Mouse (Mus musculus): ENCODE measurements at regions not wholly inside any gene's neighbourhood (a gene's known extent, or its start where the extent isn't known, plus 50 kb on each side); places are given as distances from the start of the nearest gene placed in this dataset.
"Not testable (repeated sequence)": the region's sequence is repeated elsewhere in the genome, so short reads cannot be mapped to it uniquely, and the experiment has no call there.

GRCm38 (mm10) chr8:96128329-96128728 lies 240.0 kb upstream of the Got2 start:
- DNase-seq: no peak
- TF ChIP-seq CTCF (conservative IDR thresholded peaks at IDR 0.05; ENCODE audit: insufficient read depth, insufficient read length, low read depth, low read length) (no peak), POLR2A (IDR thresholded peaks at IDR 0.05; ENCODE audit: low read depth, low read length) (no peak)
- WGBS: 74% methylated on average over 2 of the region's 2 CpGs

GRCm38 (mm10) chr8:96100817-96101216 lies 212.5 kb upstream of the Got2 start:
- Histone ChIP-seq H3K27ac (ENCODE audit: insufficient read depth, low read depth, low read length) (no peak overlapping the region), H3K27me3 (replicated peaks; ENCODE audit: control insufficient read depth, insufficient read depth, low read length) (no peaks in the 10 kb centered on the region; the same call in 1 of the 2 replicates), H3K4me3 (ENCODE audit: insufficient read depth, low read depth, low read length) (no peak overlapping the region), H3K36me3 (ENCODE audit: control insufficient read depth, insufficient read depth, low read length) (no peaks in the 10 kb centered on the region), H3K4me1 (ENCODE audit: control insufficient read depth, insufficient read depth, low read length) (no peaks in the 10 kb centered on the region)
- no peak for TF ChIP-seq POLR2A (IDR thresholded peaks at IDR 0.05; ENCODE audit: low read depth, low read length)
- WGBS: 82% methylated on average over 5 of the region's 5 CpGs
- DNase-seq: no peak

More at GRCm38 (mm10) chr8:96128329-96128728, 240.0 kb upstream of the Got2 start:
- Histone ChIP-seq H3K36me3 (ENCODE audit: control insufficient read depth, insufficient read depth, low read length) (no peaks in the 10 kb centered on the region), H3K4me1 (ENCODE audit: control insufficient read depth, insufficient read depth, low read length) (no peaks in the 10 kb centered on the region), H3K4me3 (ENCODE audit: insufficient read depth, low read depth, low read length) (no peak overlapping the region), H3K27ac (ENCODE audit: insufficient read depth, low read depth, low read length) (no peak overlapping the region), H3K27me3 (replicated peaks; ENCODE audit: control insufficient read depth, insufficient read depth, low read length) (no peaks in the 10 kb centered on the region)

- TF ChIP-seq CTCF (conservative IDR thresholded peaks at IDR 0.05; ENCODE audit: insufficient read depth, insufficient read length, low read depth, low read length) (no peak), POLR2A (IDR thresholded peaks at IDR 0.05; ENCODE audit: low read depth, low read length) (no peak)
- WGBS: 69% methylated on average over 3 of the region's 3 CpGs
- DNase-seq: peak; percentile 55
- Histone ChIP-seq H3K4me3 (ENCODE audit: insufficient read depth, low read depth, low read length) (no peak overlapping the region), H3K27me3 (replicated peaks; ENCODE audit: control insufficient read depth, insufficient read depth, low read length) (no peaks in the 10 kb centered on the region), H3K27ac (ENCODE audit: insufficient read depth, low read depth, low read length) (no peak overlapping the region), H3K36me3 (ENCODE audit: control insufficient read depth, insufficient read depth, low read length) (no peaks in the 10 kb centered on the region), H3K4me1 (ENCODE audit: control insufficient read depth, insufficient read depth, low read length) (peaks cover 2% of the 10 kb centered on the region; the same call in 1 of the 2 replicates)
Measured at GRCm38 (mm10) chr8:96092931-96093330, 204.6 kb upstream of the Got2 start.

- TF ChIP-seq CTCF (conservative IDR thresholded peaks at IDR 0.05; ENCODE audit: insufficient read depth, insufficient read length, low read depth, low read length) (no peak), POLR2A (IDR thresholded peaks at IDR 0.05; ENCODE audit: low read depth, low read length) (no peak)
- no peak for DNase-seq
- no peak overlapping the region for H3K27ac ChIP-seq (ENCODE audit: insufficient read depth, low read depth, low read length)
- no peak overlapping the region for H3K4me3 ChIP-seq (ENCODE audit: insufficient read depth, low read depth, low read length)
- 80% methylated on average over 1 of the region's 1 CpGs for WGBS
- H3K4me1 ChIP-seq (ENCODE audit: control insufficient read depth, insufficient read depth, low read length): peaks cover 2% of the 10 kb centered on the region; the same call in 1 of the 2 replicates
- no peaks in the 10 kb centered on the region for H3K27me3 ChIP-seq (replicated peaks; ENCODE audit: control insufficient read depth, insufficient read depth, low read length)
- no peaks in the 10 kb centered on the region for H3K36me3 ChIP-seq (ENCODE audit: control insufficient read depth, insufficient read depth, low read length)
Measured at GRCm38 (mm10) chr8:96090231-96090630, 201.9 kb upstream of the Got2 start.

- no peak for DNase-seq
- TF ChIP-seq CTCF (conservative IDR thresholded peaks at IDR 0.05; ENCODE audit: insufficient read depth, insufficient read length, low read depth, low read length) (no peak), POLR2A (IDR thresholded peaks at IDR 0.05; ENCODE audit: low read depth, low read length) (no peak)
- no peaks in the 10 kb centered on the region for H3K36me3 ChIP-seq (ENCODE audit: control insufficient read depth, insufficient read depth, low read length)
- H3K4me3 ChIP-seq (ENCODE audit: insufficient read depth, low read depth, low read length): no peak overlapping the region
- H3K4me1 ChIP-seq (ENCODE audit: control insufficient read depth, insufficient read depth, low read length): no peaks in the 10 kb centered on the region
- WGBS: 86% methylated on average over 5 of the region's 5 CpGs
- H3K27ac ChIP-seq (ENCODE audit: insufficient read depth, low read depth, low read length): no peak overlapping the region
- H3K27me3 ChIP-seq (replicated peaks; ENCODE audit: control insufficient read depth, insufficient read depth, low read length): no peaks in the 10 kb centered on the region
Measured at GRCm38 (mm10) chr8:96068306-96068705, 180.0 kb upstream of the Got2 start.

GRCm38 (mm10) chr8:96047686-96048085 lies 159.3 kb upstream of the Got2 start:
- TF ChIP-seq CTCF (conservative IDR thresholded peaks at IDR 0.05; ENCODE audit: insufficient read depth, insufficient read length, low read depth, low read length): no peak
- TF ChIP-seq POLR2A (IDR thresholded peaks at IDR 0.05; ENCODE audit: low read depth, low read length): no peak
- H3K27ac ChIP-seq (ENCODE audit: insufficient read depth, low read depth, low read length): no peak overlapping the region
- H3K4me1 ChIP-seq (ENCODE audit: control insufficient read depth, insufficient read depth, low read length): no peaks in the 10 kb centered on the region
- H3K27me3 ChIP-seq (replicated peaks; ENCODE audit: control insufficient read depth, insufficient read depth, low read length): no peaks in the 10 kb centered on the region
- WGBS: 59% methylated on average over 3 of the region's 3 CpGs
- no peaks in the 10 kb centered on the region for H3K36me3 ChIP-seq (ENCODE audit: control insufficient read depth, insufficient read depth, low read length)
- DNase-seq: no peak
- no peak overlapping the region for H3K4me3 ChIP-seq (ENCODE audit: insufficient read depth, low read depth, low read length)

- no peak overlapping the region for H3K4me3 ChIP-seq (ENCODE audit: insufficient read depth, low read depth, low read length)
- DNase-seq: no peak
- TF ChIP-seq POLR2A (IDR thresholded peaks at IDR 0.05; ENCODE audit: low read depth, low read length) (no peak), CTCF (conservative IDR thresholded peaks at IDR 0.05; ENCODE audit: insufficient read depth, insufficient read length, low read depth, low read length) (no peak)
- H3K27me3 ChIP-seq (replicated peaks; ENCODE audit: control insufficient read depth, insufficient read depth, low read length): no peaks in the 10 kb centered on the region
- H3K36me3 ChIP-seq (ENCODE audit: control insufficient read depth, insufficient read depth, low read length): no peaks in the 10 kb centered on the region
- no peak overlapping the region for H3K27ac ChIP-seq (ENCODE audit: insufficient read depth, low read depth, low read length)
- 20% methylated on average over 5 of the region's 5 CpGs for WGBS
- H3K4me1 ChIP-seq (ENCODE audit: control insufficient read depth, insufficient read depth, low read length): no peaks in the 10 kb centered on the region
Measured at GRCm38 (mm10) chr8:96042335-96042734, 154.0 kb upstream of the Got2 start.

GRCm38 (mm10) chr8:96040216-96040615 lies 151.9 kb upstream of the Got2 start:
- WGBS: 19% methylated on average over 1 of the region's 1 CpGs
- TF ChIP-seq CTCF (conservative IDR thresholded peaks at IDR 0.05; ENCODE audit: insufficient read depth, insufficient read length, low read depth, low read length): no peak
- TF ChIP-seq POLR2A (IDR thresholded peaks at IDR 0.05; ENCODE audit: low read depth, low read length): no peak
- H3K27ac ChIP-seq (ENCODE audit: insufficient read depth, low read depth, low read length): 0 out of 2 replicates have a peak overlapping the region, but pooled peaks have one; percentile 16
- H3K36me3 ChIP-seq (ENCODE audit: control insufficient read depth, insufficient read depth, low read length): no peaks in the 10 kb centered on the region
- H3K4me1 ChIP-seq (ENCODE audit: control insufficient read depth, insufficient read depth, low read length): no peaks in the 10 kb centered on the region
- peak; percentile 64 for DNase-seq
- H3K4me3 ChIP-seq (ENCODE audit: insufficient read depth, low read depth, low read length): no peak overlapping the region
- H3K27me3 ChIP-seq (replicated peaks; ENCODE audit: control insufficient read depth, insufficient read depth, low read length): no peaks in the 10 kb centered on the region

GRCm38 (mm10) chr8:96018742-96019141 lies 130.4 kb upstream of the Got2 start:
- WGBS: 90% methylated on average over 3 of the region's 3 CpGs
- H3K4me3 ChIP-seq (ENCODE audit: insufficient read depth, low read depth, low read length); H3K27ac ChIP-seq (ENCODE audit: insufficient read depth, low read depth, low read length); DNase-seq; H3K4me1 ChIP-seq (ENCODE audit: control insufficient read depth, insufficient read depth, low read length); H3K36me3 ChIP-seq (ENCODE audit: control insufficient read depth, insufficient read depth, low read length); H3K27me3 ChIP-seq (replicated peaks; ENCODE audit: control insufficient read depth, insufficient read depth, low read length): not testable (repeated sequence)
